ENCODE assay signal across 15 mouse cellular contexts in genomic region chr6:139307651-139308050, GRCm38 (mm10).
DNase-seq lines count a peak whose midpoint lies in the region; ATAC-seq and TF ChIP-seq lines count a peak whose summit lies in the region.
"Had no signal": no experiment of that assay in that cellular context is flagged by ENCODE, and none has a peak within 500 bp of the region (broad histone marks: within the 10 kb centered on the region; RNA-seq: fewer than 3 reads in every experiment).

No protein-coding gene starts in this region.

- H3K4me1 ChIP-seq in embryonic facial prominence, embryonic 11.5 days (ENCODE audit: control insufficient read depth, insufficient read depth, low read length) = no peaks in the 10 kb centered on the region
- peaks cover 5% of the 10 kb centered on the region; the same call in 1 of the 2 replicates for H3K4me1 ChIP-seq in hindbrain, embryonic 10.5 days (replicated peaks)
- 0 out of 2 replicates have a peak, but pooled peaks cover 4% of the 10 kb centered on the region for H3K4me1 ChIP-seq in midbrain, embryonic 13.5 days (replicated peaks)
- H3K4me1 ChIP-seq in thymus, adult 2 months (replicated peaks; ENCODE audit: control insufficient read depth, insufficient read depth, low read length) = no peaks in the 10 kb centered on the region
- no peaks in the 10 kb centered on the region for H3K4me1 ChIP-seq in kidney, adult 2 months (ENCODE audit: control insufficient read depth, insufficient read depth, low read length)
- H3K4me1 ChIP-seq: limb, embryonic 12.5 days; megakaryocyte, embryonic 14.5 days had no signal

- no peak overlapping the region for H3K4me3 ChIP-seq in embryonic facial prominence, embryonic 11.5 days (ENCODE audit: low read depth, low read length)
- H3K4me3 ChIP-seq in hindbrain, embryonic 10.5 days = no peak overlapping the region
- H3K4me3 ChIP-seq in midbrain, embryonic 13.5 days (replicated peaks) = no peak overlapping the region
- H3K4me3 ChIP-seq in thymus, adult 2 months (ENCODE audit: control insufficient read depth, insufficient read depth, low read length) = no peak overlapping the region
- no peak overlapping the region for H3K4me3 ChIP-seq in kidney, adult 2 months (ENCODE audit: insufficient read depth, low read depth, low read length)
- H3K4me3 ChIP-seq: limb, embryonic 12.5 days; megakaryocyte, embryonic 14.5 days had no signal

- peak; percentile 6 for DNase-seq in left cerebral cortex, postnatal 4 days
- no peak for DNase-seq in left cerebral cortex, adult 18-20 months (ENCODE audit: low spot score in 2 of 2)
- DNase-seq in embryonic facial prominence, embryonic 11.5 days (ENCODE audit: low spot score) = no peak
- DNase-seq in hindbrain, embryonic 10.5 days (ENCODE audit: low spot score) = peak; percentile 19
- no peak for DNase-seq in thymus, adult 2 months
- DNase-seq in heart, postnatal 14 days = no peak
- DNase-seq in kidney, adult 2 months = no peak
- DNase-seq: adrenal gland, postnatal 36 days; cerebellum, adult 8-10 months; gastrocnemius, postnatal 25 days; lung, adult 18-20 months; thymus, postnatal 14 days had no signal

- H3K4me2 ChIP-seq in embryonic facial prominence, embryonic 11.5 days (ENCODE audit: low read depth, low read length) = no peak overlapping the region
- no peak overlapping the region for H3K4me2 ChIP-seq in midbrain, embryonic 13.5 days (replicated peaks)
- H3K4me2 ChIP-seq: limb, embryonic 12.5 days had no signal

- no peaks in the 10 kb centered on the region for H3K9me3 ChIP-seq in embryonic facial prominence, embryonic 11.5 days (replicated peaks; ENCODE audit: control insufficient read depth, low read length)
- no peaks in the 10 kb centered on the region for H3K9me3 ChIP-seq in hindbrain, embryonic 10.5 days
- no peaks in the 10 kb centered on the region for H3K9me3 ChIP-seq in midbrain, embryonic 13.5 days
- H3K9me3 ChIP-seq: limb, embryonic 12.5 days had no signal

- 0 out of 2 replicates have a peak, but pooled peaks have one; percentile 52 for ATAC-seq in embryonic facial prominence, embryonic 11.5 days (replicated peaks; ENCODE audit: insufficient number of reproducible peaks, low FRiP score, low TSS enrichment, low read depth)
- ATAC-seq in midbrain, embryonic 13.5 days = peak; percentile 84

- no peaks in the 10 kb centered on the region for H3K36me3 ChIP-seq in embryonic facial prominence, embryonic 11.5 days (replicated peaks; ENCODE audit: control insufficient read depth, insufficient read depth, low read depth, low read length)
- no peaks in the 10 kb centered on the region for H3K36me3 ChIP-seq in hindbrain, embryonic 10.5 days
- H3K36me3 ChIP-seq in midbrain, embryonic 13.5 days = no peaks in the 10 kb centered on the region
- no peaks in the 10 kb centered on the region for H3K36me3 ChIP-seq in thymus, adult 2 months (ENCODE audit: control insufficient read depth, insufficient read depth, low read length)
- H3K36me3 ChIP-seq in kidney, adult 2 months (ENCODE audit: control insufficient read depth, insufficient read depth, low read length) = no peaks in the 10 kb centered on the region
- H3K36me3 ChIP-seq: limb, embryonic 12.5 days had no signal

- WGBS in embryonic facial prominence, embryonic 11.5 days = 25% methylated on average over 5 of the region's 5 CpGs
- 20% methylated on average over 5 of the region's 5 CpGs for WGBS in hindbrain, embryonic 10.5 days
- 23% methylated on average over 5 of the region's 5 CpGs for WGBS in midbrain, embryonic 13.5 days
- 83% methylated on average over 5 of the region's 5 CpGs for WGBS in thymus, adult 2 months
- WGBS in kidney, adult 2 months = 66% methylated on average over 5 of the region's 5 CpGs

- intact Hi-C loops in left cerebral cortex, postnatal 4 days (cut with DNase I) = no loop called here
- intact Hi-C loops in heart, postnatal 14 days (cut with DNase I) = no loop called here

- H3K27me3 ChIP-seq in embryonic facial prominence, embryonic 11.5 days (ENCODE audit: control insufficient read depth, insufficient read depth, low read length) = no peaks in the 10 kb centered on the region
- no peaks in the 10 kb centered on the region for H3K27me3 ChIP-seq in hindbrain, embryonic 10.5 days (ENCODE audit: insufficient read depth, poor library complexity, severe bottlenecking)
- no peaks in the 10 kb centered on the region for H3K27me3 ChIP-seq in midbrain, embryonic 13.5 days
- H3K27me3 ChIP-seq in thymus, adult 2 months (ENCODE audit: control insufficient read depth, insufficient read depth, low read length) = no peaks in the 10 kb centered on the region
- no peaks in the 10 kb centered on the region for H3K27me3 ChIP-seq in kidney, adult 2 months (replicated peaks; ENCODE audit: control insufficient read depth, insufficient read depth, low read length)
- H3K27me3 ChIP-seq: limb, embryonic 12.5 days; megakaryocyte, embryonic 14.5 days had no signal

- no peak overlapping the region for H3K27ac ChIP-seq in embryonic facial prominence, embryonic 11.5 days (replicated peaks; ENCODE audit: low read depth, low read length)
- peak overlapping the region; percentile 74 for H3K27ac ChIP-seq in hindbrain, embryonic 10.5 days
- no peak overlapping the region; the same call in 1 of the 2 replicates for H3K27ac ChIP-seq in midbrain, embryonic 13.5 days
- H3K27ac ChIP-seq in thymus, adult 2 months (ENCODE audit: control insufficient read depth, insufficient read depth, low read length) = no peak overlapping the region
- no peak overlapping the region for H3K27ac ChIP-seq in kidney, adult 2 months (ENCODE audit: insufficient read depth, low read depth, low read length)
- H3K27ac ChIP-seq: limb, embryonic 12.5 days had no signal

- H3K9ac ChIP-seq in embryonic facial prominence, embryonic 11.5 days (replicated peaks; ENCODE audit: low read length) = no peak overlapping the region
- no peak overlapping the region for H3K9ac ChIP-seq in midbrain, embryonic 13.5 days (replicated peaks)
- H3K9ac ChIP-seq: limb, embryonic 12.5 days had no signal

- no peak for TF ChIP-seq POLR2A in thymus, adult 2 months (IDR thresholded peaks at IDR 0.05; ENCODE audit: control insufficient read depth, extremely low read depth, insufficient read depth, low read length, poor library complexity)
- TF ChIP-seq POLR2A in kidney, adult 2 months (IDR thresholded peaks at IDR 0.05; ENCODE audit: low read depth, low read length) = no peak

- no peak for TF ChIP-seq CTCF in thymus, adult 2 months (IDR thresholded peaks at IDR 0.05; ENCODE audit: borderline replicate concordance, control insufficient read depth, extremely low read depth, insufficient read depth, low read length, poor library complexity)
- TF ChIP-seq CTCF in kidney, adult 2 months (conservative IDR thresholded peaks at IDR 0.05; ENCODE audit: insufficient read depth, insufficient read length, low read depth, low read length) = no peak

Comparison
In these comparisons a context has a peak if more than half of its experiments do, and no peak if none do; other contexts are left out.
1. DNase-seq: peak in left cerebral cortex, postnatal 4 days (single experiment) and hindbrain, embryonic 10.5 days (single experiment); none in left cerebral cortex, adult 18-20 months (0 of 2), embryonic facial prominence, embryonic 11.5 days (single experiment), thymus, adult 2 months (single experiment), heart, postnatal 14 days (0 of 2) and kidney, adult 2 months (single experiment).